Mouse (Mus musculus): ENCODE data around the gene Ccnl2.

Gene Ccnl2

DNA sequence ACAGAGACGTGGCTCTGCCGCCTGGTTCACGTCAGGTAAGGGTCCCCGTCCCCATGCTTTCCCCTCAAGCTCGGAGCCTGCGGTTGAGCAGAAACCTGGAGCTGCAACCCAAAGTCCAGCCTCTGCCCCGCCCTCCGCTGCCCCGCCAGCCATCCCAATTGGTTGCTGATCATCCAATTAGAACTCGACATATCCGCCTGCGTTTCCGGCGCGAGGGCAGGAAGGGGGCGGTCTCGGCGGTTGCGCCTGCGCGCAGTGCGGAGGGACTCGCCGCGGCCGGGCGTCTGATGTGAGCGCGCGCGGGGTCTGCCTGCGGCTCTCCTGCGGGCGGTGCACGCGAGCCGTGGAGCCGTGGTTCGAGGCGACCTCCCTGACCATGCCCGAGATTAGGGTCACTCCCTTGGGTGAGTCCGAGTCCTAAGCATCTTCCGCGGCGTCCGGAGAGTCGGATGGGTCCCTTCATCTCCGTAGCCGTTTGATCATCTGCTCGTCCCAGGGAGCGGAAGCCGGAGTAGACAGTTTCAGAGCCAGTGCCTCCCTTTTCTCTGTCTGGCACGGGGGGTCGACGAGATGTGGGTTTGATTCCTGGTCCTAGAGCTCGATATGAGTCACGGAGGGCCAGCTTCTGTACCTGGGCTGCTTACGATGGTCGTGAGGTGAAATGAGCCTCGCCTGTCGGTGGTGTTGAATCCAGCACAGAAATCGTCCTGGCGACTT is 57.2 kb downstream of the Ccnl2 start, which contains the start of the genes Cptp and Ints11:
TSS of gene Cptp (minus strand) at position 124 of the 717 bp plus-strand sequence.
TSS of gene Ints11 (plus strand) at position 230 of the 717 bp plus-strand sequence.
- peak; percentile 96 for DNase-seq (ENCODE audit: low spot score)

DNA sequence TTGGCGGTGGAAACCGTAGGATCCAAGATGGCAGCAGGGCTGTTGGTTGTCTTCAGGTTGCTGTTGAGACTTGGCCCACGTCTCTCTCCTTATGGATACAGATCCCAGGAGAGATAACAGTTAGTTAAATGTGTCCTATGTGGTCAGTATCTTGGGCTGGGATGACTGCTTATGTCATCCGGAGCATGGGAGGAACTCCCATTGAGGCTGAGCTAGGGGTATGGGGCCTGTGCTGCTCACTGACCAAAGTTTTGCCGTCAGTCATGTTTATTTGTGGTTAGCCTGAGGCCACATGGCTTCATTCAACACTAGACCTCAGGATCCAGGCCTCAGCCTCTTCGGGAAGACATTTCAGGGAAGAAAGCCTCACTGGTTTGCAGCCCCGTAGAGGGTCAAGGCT is 59.1 kb downstream of the Ccnl2 start:
- DNase-seq (ENCODE audit: low spot score), result no peak

Data from urinary bladder, postnatal 14 days (tissue).